Mouse (Mus musculus) MEL (cell line): ENCODE measurements around the gene Pip4k2b.

Experiments used
- CHD1 ChIP-seq: IDR thresholded peaks from 2 replicates; pipeline ENCODE4 v1.6.1; 2012; ENCODE audit warnings: low read depth, mild to moderate bottlenecking, inconsistent platforms, low read length, improper control_type of control experiment
- CTCF ChIP-seq, 3 experiments: IDR thresholded peaks in 2 of 3; conservative IDR thresholded peaks in 1 of 3; 2 replicates each; pipeline ENCODE4 v1.5.1; 2011 to 2012; ENCODE audit warnings: low read length in 3 of 3, low read depth in 2 of 3, mild to moderate bottlenecking in 2 of 3, improper control_type of control experiment in 1 of 3, inconsistent platforms in 1 of 3, mixed read lengths in 1 of 3, moderate library complexity in 1 of 3; ENCODE audit not compliant: control insufficient read depth in 1 of 3, insufficient read depth in 1 of 3, poor library complexity in 1 of 3, severe bottlenecking in 1 of 3
- E2F4 ChIP-seq: IDR thresholded peaks from 2 replicates; pipeline ENCODE4 v1.6.1; 2011; ENCODE audit warnings: low read depth, low read length, improper control_type of control experiment, borderline replicate concordance
- GATA1 ChIP-seq: IDR thresholded peaks from 2 replicates; pipeline ENCODE4 v1.6.1; 2011; ENCODE audit warnings: low read depth, low read length, improper control_type of control experiment
- MAZ ChIP-seq: IDR thresholded peaks from 2 replicates; pipeline ENCODE4 v1.6.1; 2012; ENCODE audit warnings: low read depth, mild to moderate bottlenecking, inconsistent platforms, low read length, improper control_type of control experiment
- MYC ChIP-seq: IDR thresholded peaks from 2 replicates; pipeline ENCODE4 v1.6.1; 2011; ENCODE audit warnings: low read depth, mild to moderate bottlenecking, low read length, improper control_type of control experiment, moderate library complexity
- NRF1 ChIP-seq: IDR thresholded peaks from 2 replicates; pipeline ENCODE4 v1.6.1; 2014; ENCODE audit warnings: low read depth, mild to moderate bottlenecking, inconsistent platforms, low read length, improper control_type of control experiment, moderate library complexity; ENCODE audit not compliant: poor library complexity, insufficient read depth, severe bottlenecking
- POLR2A ChIP-seq, 2 experiments: IDR thresholded peaks; 2 replicates each; pipeline ENCODE4 v1.6.1; 2011 to 2012; ENCODE audit warnings: low read length in 2 of 2, mild to moderate bottlenecking in 2 of 2, control low read depth in 1 of 2, improper control_type of control experiment in 1 of 2, low read depth in 1 of 2, moderate library complexity in 1 of 2; ENCODE audit not compliant: control insufficient read depth in 1 of 2, insufficient read depth in 1 of 2, poor library complexity in 1 of 2
- POLR2AphosphoS5 ChIP-seq: IDR thresholded peaks from 2 replicates; pipeline ENCODE4 v1.6.1; 2012; ENCODE audit warnings: low read depth, borderline replicate concordance, mild to moderate bottlenecking, inconsistent platforms, low read length, moderate library complexity, mixed read lengths
- RCOR1 ChIP-seq: IDR thresholded peaks from 2 replicates; pipeline ENCODE4 v1.6.1; 2012; ENCODE audit warnings: low read depth, mild to moderate bottlenecking, inconsistent platforms, low read length, improper control_type of control experiment
- SIN3A ChIP-seq: IDR thresholded peaks from 2 replicates; pipeline ENCODE4 v1.6.1; 2012; ENCODE audit warnings: low read length, improper control_type of control experiment, inconsistent platforms

DNA sequence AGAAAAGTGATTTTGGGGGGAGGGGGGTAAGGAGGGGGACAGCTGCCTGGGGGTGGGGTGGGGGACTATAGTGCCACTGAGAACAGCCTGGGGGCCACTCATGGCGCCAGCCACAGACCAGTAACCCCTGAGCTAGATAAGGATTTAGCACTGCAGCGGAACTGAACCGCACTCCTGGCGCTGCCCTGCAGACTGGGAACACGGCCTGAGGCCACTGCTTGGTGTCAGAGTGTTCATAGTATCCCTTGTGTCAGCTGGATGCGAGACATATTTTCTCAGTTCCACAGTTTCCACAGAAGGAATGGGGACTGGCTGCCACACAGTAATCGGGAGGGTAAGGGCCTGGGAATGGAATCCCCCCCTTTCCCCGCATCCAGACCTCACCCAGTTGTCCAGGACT is 28.5 kb downstream of the Pip4k2b start:
- TF ChIP-seq POLR2A (IDR thresholded peaks at IDR 0.05; ENCODE audit: control insufficient read depth in 1 of 2, insufficient read depth in 1 of 2, low read depth in 1 of 2, low read length in 2 of 2, poor library complexity in 1 of 2) (no peak), GATA1 (no peak), NRF1 (no peak), CTCF (IDR thresholded peaks at IDR 0.05 in 2 of 3, conservative IDR thresholded peaks at IDR 0.05 in 1 of 3; ENCODE audit: control insufficient read depth in 1 of 3, insufficient read depth in 1 of 3, low read depth in 2 of 3, low read length in 3 of 3, poor library complexity in 1 of 3, severe bottlenecking in 1 of 3) (no peak), MYC (no peak), RCOR1 (no peak), E2F4 (no peak), POLR2AphosphoS5 (no peak), CHD1 (no peak), SIN3A (no peak), MAZ (no peak)
